Mouse (Mus musculus) lung, postnatal 0 days (tissue): ENCODE measurements around the gene Urm1. TPM values are rescaled to one million over a fixed set of nuclear protein-coding genes. Genes with fewer than 3 reads are reported as not detected.

Experiments used
- ATAC-seq: fragments of 200-750 bp; cut with Nextera tagmentation; 2 replicates; pipeline ENCODE4 v1.8.0; 2017; ENCODE audit warnings: moderate library complexity
- DNase-seq: peaks from one replicate; pipeline ENCODE4 v3.0.0-alpha.2; 2016; ENCODE audit warnings: low spot score
- H3K27ac ChIP-seq: fragments of 300-500 bp; sonication (generic); 2 replicates; pipeline ENCODE4 v1.5.1; 2014; ENCODE audit warnings: antibody characterized with exemption, mild to moderate bottlenecking, low read length, mixed read lengths
- H3K27me3 ChIP-seq: fragments of 300-500 bp; sonication (generic); replicated peaks from 2 replicates; pipeline ENCODE4 v1.6.1; 2014; ENCODE audit warnings: low read length, mixed read lengths; ENCODE audit not compliant: insufficient read depth
- H3K36me3 ChIP-seq: fragments of 300-500 bp; sonication (generic); 2 replicates; pipeline ENCODE4 v1.6.1; 2014; ENCODE audit warnings: low read length, mixed read lengths; ENCODE audit not compliant: insufficient read depth
- H3K4me1 ChIP-seq: fragments of 300-500 bp; sonication (generic); 2 replicates; pipeline ENCODE4 v1.6.1; 2014; ENCODE audit warnings: antibody characterized with exemption, low read depth, low read length, mixed read lengths; ENCODE audit not compliant: insufficient read depth
- H3K4me2 ChIP-seq: fragments of 300-500 bp; sonication (generic); replicated peaks from 2 replicates; pipeline ENCODE4 v1.6.1; 2014; ENCODE audit warnings: low read depth, mild to moderate bottlenecking, low read length, moderate library complexity, mixed read lengths
- H3K4me3 ChIP-seq: fragments of 300-500 bp; sonication (generic); 2 replicates; pipeline ENCODE4 v1.5.1; 2014; ENCODE audit warnings: low read depth, low read length
- H3K9ac ChIP-seq: fragments of 300-500 bp; sonication (generic); replicated peaks from 2 replicates; pipeline ENCODE4 v1.6.1; 2014; ENCODE audit warnings: low read depth, mild to moderate bottlenecking
- H3K9me3 ChIP-seq: fragments of 300-500 bp; sonication (generic); 2 replicates; pipeline ENCODE4 v1.6.1; 2016; ENCODE audit warnings: low read length, mixed read lengths
- CTCF ChIP-seq: IDR thresholded peaks from 2 replicates; pipeline ENCODE4 v1.5.1; 2016; ENCODE audit warnings: antibody characterized with exemption, mild to moderate bottlenecking
- EP300 ChIP-seq: IDR thresholded peaks from 2 replicates; pipeline ENCODE4 v1.6.1; 2016; ENCODE audit warnings: antibody characterized with exemption, mild to moderate bottlenecking, control low read depth
- WGBS: fragments of 180-500 bp; shearing (Covaris S2); extraction: QIAGEN DNeasy Blood & Tissue Kit; methylation state at CpG from one replicate; pipeline ENCODE4 v1.1.7; 2014; 5-methylcytosine and 5-hydroxymethylcytosine counted together
- polyA plus RNA-seq: library from polyadenylated mRNA; unstranded; fragments of >200 nt; fragmentation: Nextera tagmentation; extraction: Ambion mirVana; gene quantifications from 2 replicates; pipeline ENCODE4 v1.2.1, GENCODE M21; 2015

Urm1 gene
- polyA plus RNA-seq, 1 experiment from 2014 or later = 19.0 TPM

DNA sequence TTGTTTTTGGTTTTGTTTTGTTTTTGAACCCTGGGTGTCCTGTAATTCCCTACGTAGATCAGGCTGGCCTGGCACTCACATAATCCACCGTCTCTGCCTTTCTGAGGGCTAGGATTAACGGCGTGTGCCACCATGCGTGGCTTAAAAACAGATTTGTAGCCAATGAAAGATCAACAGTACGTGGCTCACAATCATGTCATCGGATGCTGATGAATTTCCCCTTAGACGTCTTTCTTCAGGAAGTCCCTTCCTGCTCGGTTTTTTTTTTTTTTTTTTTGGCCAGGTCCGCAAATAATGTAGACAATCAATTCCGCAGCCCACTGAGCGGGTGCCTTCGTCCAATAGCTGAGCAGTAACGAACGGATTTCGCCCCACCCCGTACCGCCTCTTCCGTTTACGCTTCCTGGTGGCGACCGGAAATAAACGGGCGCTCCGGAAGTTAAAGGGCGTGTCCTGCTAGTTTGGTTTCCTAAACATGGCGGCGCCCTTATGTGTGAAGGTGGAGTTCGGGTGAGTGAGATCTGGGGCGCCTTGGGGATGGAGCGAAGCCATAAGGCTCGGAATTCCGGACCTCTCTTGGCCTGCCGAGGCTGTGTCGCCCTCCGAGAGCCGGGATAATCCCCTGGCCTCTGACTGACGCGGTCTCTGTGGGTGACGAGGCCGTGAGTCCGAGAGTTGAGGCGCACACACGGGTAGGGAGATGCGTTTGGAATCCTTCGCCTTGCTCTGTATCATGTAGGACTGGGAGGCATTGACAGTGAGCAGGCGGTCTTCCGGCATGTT is 7.2 kb downstream of the Urm1 start:
- Histone ChIP-seq H3K4me3 (peak overlapping the region; percentile 77), H3K27ac (peak overlapping the region; percentile 86), H3K4me2 (peak overlapping the region; percentile 78), H3K9ac (peak overlapping the region; percentile 66), H3K27me3 (no peaks in the 10 kb centered on the region), H3K4me1 (no peaks in the 10 kb centered on the region), H3K9me3 (no peaks in the 10 kb centered on the region), H3K36me3 (no peaks in the 10 kb centered on the region)
- peak; percentile 99 for ATAC-seq
- peak; percentile 99 for DNase-seq
- WGBS = under 1% methylated on average over 48 of the region's 48 CpGs
- TF ChIP-seq CTCF (peak; percentile 16; the same call in 1 of the 2 replicates), EP300 (peak; percentile 93)

- H3K27ac ChIP-seq = peak overlapping the region; percentile 39
- peak overlapping the region; percentile 77 for H3K4me3 ChIP-seq
- no peak for DNase-seq
- TF ChIP-seq CTCF (no peak), EP300 (no peak)
- ATAC-seq = no peak
- H3K9ac ChIP-seq = peak overlapping the region; percentile 66
- H3K4me1 ChIP-seq = no peaks in the 10 kb centered on the region
- 0 out of 2 replicates have a peak, but pooled peaks cover 2% of the 10 kb centered on the region for H3K36me3 ChIP-seq
- H3K4me2 ChIP-seq = peak overlapping the region; percentile 78
- WGBS = 3% methylated on average over 12 of the region's 12 CpGs
- no peaks in the 10 kb centered on the region for H3K9me3 ChIP-seq
- H3K27me3 ChIP-seq = no peaks in the 10 kb centered on the region
These were observed 7.8 kb downstream of the Urm1 start for GRCm38 (mm10) chr2:29827709-29828024.

GRCm38 (mm10) chr2:29831106-29831505 is 11.2 kb downstream of the Urm1 start:
- Histone ChIP-seq H3K4me3 (no peak overlapping the region), H3K9ac (no peak overlapping the region), H3K27me3 (no peaks in the 10 kb centered on the region), H3K4me2 (no peak overlapping the region), H3K27ac (no peak overlapping the region), H3K36me3 (peaks cover 11% of the 10 kb centered on the region; the same call in 1 of the 2 replicates), H3K4me1 (no peaks in the 10 kb centered on the region), H3K9me3 (no peaks in the 10 kb centered on the region)
- 84% methylated on average over 4 of the region's 4 CpGs for WGBS
- DNase-seq (no peak), ATAC-seq (no peak)
- TF ChIP-seq CTCF = no peak
- no peak for TF ChIP-seq EP300

DNA sequence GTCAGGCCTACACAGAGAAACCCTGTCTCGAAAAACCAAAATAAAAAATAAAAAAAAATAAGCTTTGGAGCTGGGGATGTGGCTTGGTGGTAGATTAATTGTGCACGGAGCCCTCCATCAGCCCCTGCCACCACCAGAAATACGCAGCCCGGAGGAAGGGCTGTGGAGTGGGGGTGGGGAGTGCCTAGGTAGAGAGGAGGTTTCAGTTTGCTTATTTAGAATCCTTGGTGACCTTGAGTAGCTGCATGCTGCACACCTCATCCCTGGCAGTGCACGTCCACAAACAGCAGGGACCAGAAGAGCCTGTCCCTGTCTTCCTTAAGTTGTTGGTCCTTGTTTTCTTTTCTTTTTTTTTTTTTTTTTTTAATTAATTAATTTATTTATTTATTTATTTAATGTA is 13.9 kb downstream of the Urm1 start:
- no peak overlapping the region for H3K4me3 ChIP-seq
- ATAC-seq (no peak), DNase-seq (no peak)
- H3K4me1 ChIP-seq = no peaks in the 10 kb centered on the region
- no peaks in the 10 kb centered on the region for H3K27me3 ChIP-seq
- TF ChIP-seq CTCF (no peak), EP300 (no peak)
- no peak overlapping the region for H3K27ac ChIP-seq
- H3K9me3 ChIP-seq = no peaks in the 10 kb centered on the region
- 91% methylated on average over 5 of the region's 5 CpGs for WGBS
- H3K9ac ChIP-seq = no peak overlapping the region
- no peak overlapping the region for H3K4me2 ChIP-seq
- H3K36me3 ChIP-seq = peaks cover 20% of the 10 kb centered on the region; the same call in 1 of the 2 replicates

GRCm38 (mm10) chr2:29835391-29835899 is 15.6 kb downstream of the Urm1 start:
- Histone ChIP-seq H3K27me3 (no peaks in the 10 kb centered on the region), H3K9ac (no peak overlapping the region), H3K36me3 (peaks cover 20% of the 10 kb centered on the region; the same call in 1 of the 2 replicates), H3K27ac (no peak overlapping the region), H3K4me1 (no peaks in the 10 kb centered on the region), H3K4me2 (no peak overlapping the region), H3K9me3 (no peaks in the 10 kb centered on the region), H3K4me3 (no peak overlapping the region)
- no peak for DNase-seq
- no peak for ATAC-seq
- TF ChIP-seq CTCF = no peak
- no peak for TF ChIP-seq EP300
- WGBS = 84% methylated on average over 2 of the region's 2 CpGs

DNA sequence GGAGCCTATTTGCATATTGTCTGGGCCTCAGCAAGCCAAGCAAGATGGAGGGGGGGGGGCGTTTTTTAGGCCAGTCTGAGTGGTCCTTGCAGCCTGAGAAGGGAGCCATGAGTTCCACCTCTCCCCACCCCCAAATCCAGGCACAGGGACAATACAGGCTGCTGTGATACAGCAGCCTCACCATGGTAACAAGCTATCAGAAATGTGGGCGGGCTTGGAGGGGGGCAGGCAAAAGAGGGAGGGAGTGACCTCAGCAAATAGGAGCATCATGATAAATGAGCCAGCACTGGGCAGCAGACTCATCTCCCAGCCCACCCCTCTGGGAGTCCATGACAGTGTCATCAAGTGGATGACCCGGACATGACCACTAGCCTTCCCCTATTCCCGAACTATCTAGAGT is 19.6 kb downstream of the Urm1 start:
- Histone ChIP-seq H3K4me2 (no peak overlapping the region), H3K4me1 (no peaks in the 10 kb centered on the region), H3K4me3 (no peak overlapping the region), H3K27ac (no peak overlapping the region), H3K9me3 (no peaks in the 10 kb centered on the region), H3K9ac (no peak overlapping the region), H3K27me3 (0 out of 2 replicates have a peak, but pooled peaks cover 5% of the 10 kb centered on the region), H3K36me3 (peaks cover 27% of the 10 kb centered on the region; the same call in 1 of the 2 replicates)
- DNase-seq = no peak
- no peak for ATAC-seq
- TF ChIP-seq EP300 (no peak), CTCF (no peak)
- WGBS = 45% methylated on average over 4 of the region's 4 CpGs
